Comparison of ENCODE assay signal across 18 mouse cellular contexts in genomic region chr11:121710245-121710644, GRCm38 (mm10).
"Had no signal": no experiment of that assay in that cellular context is flagged by ENCODE, and none has a peak within 500 bp of the region (broad histone marks: within the 10 kb centered on the region; RNA-seq: fewer than 3 reads in every experiment).

No protein-coding gene starts in this region.

- H3K4me1 ChIP-seq: liver, embryonic 15.5 days; midbrain, embryonic 13.5 days; midbrain, embryonic 15.5 days; neural tube, embryonic 12.5 days had no signal

- ATAC-seq: liver, postnatal 0 days; lung, postnatal 0 days; midbrain, embryonic 13.5 days; midbrain, embryonic 15.5 days had no signal

- H3K27ac ChIP-seq: liver, embryonic 15.5 days; lung, embryonic 15.5 days; macrophage; midbrain, embryonic 13.5 days; midbrain, embryonic 15.5 days; neural tube, embryonic 12.5 days; stomach, embryonic 15.5 days had no signal

- H3K27me3 ChIP-seq: lung, embryonic 15.5 days; midbrain, embryonic 13.5 days; midbrain, embryonic 15.5 days; stomach, embryonic 15.5 days had no signal

- H3K9ac ChIP-seq: liver, embryonic 15.5 days; liver, postnatal 0 days; lung, embryonic 15.5 days; midbrain, embryonic 13.5 days; midbrain, embryonic 15.5 days; neural tube, embryonic 12.5 days; stomach, embryonic 15.5 days had no signal

- H3K36me3 ChIP-seq: liver, embryonic 15.5 days; lung, embryonic 15.5 days; midbrain, embryonic 13.5 days; midbrain, embryonic 15.5 days; neural tube, embryonic 12.5 days had no signal

- H3K4me3 ChIP-seq: liver, embryonic 15.5 days; lung, embryonic 15.5 days; megakaryocyte, embryonic 14.5 days; midbrain, embryonic 13.5 days; midbrain, embryonic 15.5 days; neural tube, embryonic 12.5 days; stomach, embryonic 15.5 days had no signal

- DNase-seq: liver, postnatal 0 days; lung, adult 2 months; lung, postnatal 14 days; lung, postnatal 36 days; right cerebral cortex, postnatal 14 days; thymus, adult 2 months; thymus, postnatal 25 days; thymus, postnatal 4 days had no signal

- H3K4me2 ChIP-seq: liver, embryonic 15.5 days; lung, embryonic 15.5 days; midbrain, embryonic 11.5 days; midbrain, embryonic 13.5 days; midbrain, embryonic 15.5 days; neural tube, embryonic 12.5 days; stomach, embryonic 15.5 days had no signal

- H3K9me3 ChIP-seq: liver, embryonic 15.5 days; lung, embryonic 15.5 days; megakaryocyte, embryonic 14.5 days; midbrain, embryonic 13.5 days; midbrain, embryonic 15.5 days; neural tube, embryonic 12.5 days; stomach, embryonic 15.5 days had no signal
